10 mouse cellular contexts compared by ENCODE assay signal in the genomic region with DNA sequence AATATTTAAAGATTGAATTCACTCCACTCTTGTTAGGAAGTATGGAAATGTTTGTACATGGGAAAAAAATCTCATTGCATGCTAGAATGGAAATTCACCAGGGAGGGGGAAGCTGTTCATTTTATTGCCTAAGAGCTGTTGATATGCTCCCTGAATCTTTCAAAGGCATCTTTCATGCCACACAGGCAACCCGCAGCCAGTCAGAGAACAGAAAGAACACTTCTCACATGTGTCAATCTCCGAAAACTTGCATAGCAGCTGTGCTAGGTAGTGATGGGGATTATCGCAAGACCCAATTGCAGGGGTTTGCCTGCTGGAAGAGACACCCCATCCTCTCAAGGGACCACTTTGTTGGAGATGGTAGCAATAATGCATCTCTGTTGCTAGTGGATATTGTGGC. TPM values are rescaled to one million over a fixed set of nuclear protein-coding genes. Genes with fewer than 3 reads are reported as not detected.
DNase-seq lines count a peak whose midpoint lies in the region; ATAC-seq and TF ChIP-seq lines count a peak whose summit lies in the region.
"Had no signal": no experiment of that assay in that cellular context is flagged by ENCODE, and none has a peak within 500 bp of the region (broad histone marks: within the 10 kb centered on the region; RNA-seq: fewer than 3 reads in every experiment).

No protein-coding gene starts in this region.

- peak overlapping the region; percentile 63 for H3K27ac ChIP-seq in cortical plate, adult 2 months (ENCODE audit: insufficient read depth, low read length)
- H3K27ac ChIP-seq in midbrain, embryonic 12.5 days (replicated peaks): peak overlapping the region; percentile 84

- H3K27me3 ChIP-seq in midbrain, embryonic 12.5 days: no peaks in the 10 kb centered on the region

- TF ChIP-seq CTCF in cortical plate, adult 2 months (IDR thresholded peaks at IDR 0.05; ENCODE audit: extremely low read depth, insufficient read depth, low read length): no peak

- H3K4me1 ChIP-seq in cortical plate, adult 2 months (ENCODE audit: control insufficient read depth, insufficient read depth, low read length): no peaks in the 10 kb centered on the region; the same call in 1 of the 2 replicates
- peaks cover 21% of the 10 kb centered on the region for H3K4me1 ChIP-seq in midbrain, embryonic 12.5 days

- no peak overlapping the region; the same call in 1 of the 2 replicates for H3K4me2 ChIP-seq in midbrain, embryonic 12.5 days (replicated peaks)

- peaks cover 4% of the 10 kb centered on the region; the same call in 1 of the 2 replicates for H3K9me3 ChIP-seq in midbrain, embryonic 12.5 days

- no peak overlapping the region for H3K9ac ChIP-seq in midbrain, embryonic 12.5 days (replicated peaks)

- peak; percentile 17 for DNase-seq in embryo, embryonic 11 days
- DNase-seq in embryo, embryonic 10.5 days (ENCODE audit: low spot score): no peak
- DNase-seq in layer of hippocampus, postnatal 10 days (ENCODE audit: low spot score in 2 of 2): peak; percentile 27 to 40
- DNase-seq in layer of hippocampus, adult 9-11 months: no peak
- no peak for DNase-seq in adrenal gland, postnatal 36 days
- DNase-seq in urinary bladder, postnatal 14 days (ENCODE audit: low spot score): no peak

- H3K36me3 ChIP-seq in midbrain, embryonic 12.5 days: 0 out of 2 replicates have a peak, but pooled peaks cover 2% of the 10 kb centered on the region

- peak; percentile 76; the same call in 1 of the 2 replicates for ATAC-seq in midbrain, embryonic 12.5 days (ENCODE audit: low FRiP score, low read depth)

- no peak overlapping the region; the same call in none of the 2 replicates for H3K4me3 ChIP-seq in cortical plate, adult 2 months (ENCODE audit: insufficient read depth, low read length)
- H3K4me3 ChIP-seq in midbrain, embryonic 12.5 days: no peak overlapping the region

- no peak for TF ChIP-seq POLR2A in cortical plate, adult 2 months (IDR thresholded peaks at IDR 0.05; ENCODE audit: extremely low read depth, insufficient read depth, low read length)

- WGBS in midbrain, embryonic 12.5 days: 55% methylated on average over 3 of the region's 3 CpGs

RNA-seq across cellular contexts. Expression of a gene that starts 8.9 kb away (rescaled TPM):
- total RNA-seq in layer of hippocampus, postnatal 10 days (2021): not detected
- polyA plus RNA-seq in cortical plate, adult 2 months (2012; rRNA removed): not detected in 2 replicates
- polyA plus RNA-seq in midbrain, embryonic 12.5 days (2016; fragmentation: Nextera tagmentation; extraction: Ambion mirVana): not detected in 2 replicates
- not detected for total RNA-seq in adrenal gland, postnatal 36 days (2021)
- polyA plus RNA-seq: C2C12; intestine, embryonic 14.5 days had no signal

Comparison
In these comparisons a context has a peak if more than half of its experiments do, and no peak if none do; other contexts are left out.
1. DNase-seq: peak in embryo, embryonic 11 days (single experiment) and layer of hippocampus, postnatal 10 days (2 of 2); none in embryo, embryonic 10.5 days (single experiment), layer of hippocampus, adult 9-11 months (single experiment), adrenal gland, postnatal 36 days (0 of 2) and urinary bladder, postnatal 14 days (single experiment).